Mouse (Mus musculus) CH12.LX (cell line): ENCODE data around the gene Arih2. TPM values are rescaled to one million over a fixed set of nuclear protein-coding genes. Genes with fewer than 3 reads are reported as not detected.

Experiments used
- DNase-seq: peaks from one replicate; pipeline ENCODE4 v3.0.0-alpha.2; 2013; ENCODE audit errors: extremely low read depth
- H3K27ac ChIP-seq: 2 replicates; pipeline ENCODE4 v1.5.1; 2012; ENCODE audit warnings: low read depth, mild to moderate bottlenecking, control low read depth, moderate library complexity; ENCODE audit not compliant: insufficient read depth
- H3K27me3 ChIP-seq: replicated peaks from 2 replicates; pipeline ENCODE3; 2012; ENCODE audit warnings: inconsistent platforms
- H3K36me3 ChIP-seq, 2 experiments: replicated peaks in 1 of 2; 2 replicates each; pipeline versions ENCODE3 to v1.6.1; 2012; ENCODE audit warnings: inconsistent platforms in 1 of 2, low read length in 1 of 2, mild to moderate bottlenecking in 1 of 2, mixed read lengths in 1 of 2, moderate library complexity in 1 of 2; ENCODE audit not compliant: control insufficient read depth in 1 of 2, insufficient read depth in 1 of 2
- H3K4me1 ChIP-seq, 2 experiments: 2 replicates each; pipeline ENCODE4 v1.6.1; 2012; ENCODE audit warnings: inconsistent platforms in 1 of 2, moderate library complexity in 1 of 2; ENCODE audit not compliant: insufficient read depth in 2 of 2, control insufficient read depth in 1 of 2
- H3K4me2 ChIP-seq: 2 replicates; pipeline ENCODE4 v1.6.1; 2012; ENCODE audit warnings: low read depth, mild to moderate bottlenecking, control low read depth; ENCODE audit not compliant: poor library complexity, insufficient read depth, severe bottlenecking
- H3K4me3 ChIP-seq, 3 experiments: fragments of 150-350 bp in 1 of 3; sonication (generic) in 1 of 3; replicated peaks in 1 of 3; 2 replicates each; pipeline versions ENCODE3 to v1.5.1; 2011 to 2012; ENCODE audit warnings: low read depth in 2 of 3, low read length in 2 of 3, mild to moderate bottlenecking in 2 of 3, moderate library complexity in 2 of 3, control low read depth in 1 of 3, improper control_type of control experiment in 1 of 3, inconsistent platforms in 1 of 3, mixed read lengths in 1 of 3; ENCODE audit not compliant: poor library complexity in 1 of 3
- H3K79me2 ChIP-seq: replicated peaks from 2 replicates; pipeline ENCODE4 v1.6.1; 2012; ENCODE audit warnings: mild to moderate bottlenecking, moderate library complexity; ENCODE audit not compliant: control insufficient read depth, poor library complexity, insufficient read depth, severe bottlenecking; ENCODE audit errors: extremely low read depth
- H3K9ac ChIP-seq: 2 replicates; pipeline ENCODE4 v1.6.1; 2012; ENCODE audit warnings: low read depth, mild to moderate bottlenecking, control low read depth, moderate library complexity; ENCODE audit not compliant: insufficient read depth
- H3K9me3 ChIP-seq: replicated peaks from 2 replicates; pipeline ENCODE3; 2012; ENCODE audit warnings: low read length, inconsistent platforms, mixed read lengths
- BHLHE40 ChIP-seq: IDR thresholded peaks from 2 replicates; pipeline ENCODE4 v1.6.1; 2011; ENCODE audit warnings: mild to moderate bottlenecking, low read depth, low read length, improper control_type of control experiment
- CHD1 ChIP-seq: IDR thresholded peaks from 2 replicates; pipeline ENCODE4 v1.6.1; 2012; ENCODE audit warnings: low read depth, low read length, improper control_type of control experiment, inconsistent platforms
- CHD2 ChIP-seq: IDR thresholded peaks from 2 replicates; pipeline ENCODE4 v1.6.1; 2011; ENCODE audit warnings: low read length, improper control_type of control experiment
- ELF1 ChIP-seq: IDR thresholded peaks from 2 replicates; pipeline ENCODE4 v1.6.1; 2014; ENCODE audit warnings: low read depth, mild to moderate bottlenecking, inconsistent platforms, low read length, improper control_type of control experiment
- EP300 ChIP-seq: IDR thresholded peaks from 2 replicates; pipeline ENCODE4 v1.6.1; 2011; ENCODE audit warnings: low read length, improper control_type of control experiment
- GABPA ChIP-seq: IDR thresholded peaks from 2 replicates; pipeline ENCODE4 v1.6.1; 2012; ENCODE audit warnings: low read depth, low read length, improper control_type of control experiment, inconsistent platforms; ENCODE audit not compliant: insufficient replicate concordance
- HCFC1 ChIP-seq: IDR thresholded peaks from 2 replicates; pipeline ENCODE4 v1.6.1; 2012; ENCODE audit warnings: low read depth, mild to moderate bottlenecking, inconsistent platforms, low read length, improper control_type of control experiment
- JUN ChIP-seq: IDR thresholded peaks from 2 replicates; pipeline ENCODE4 v1.6.1; 2011; ENCODE audit warnings: low read depth, mild to moderate bottlenecking, low read length, improper control_type of control experiment, moderate library complexity; ENCODE audit not compliant: insufficient read depth
- MAFK ChIP-seq: IDR thresholded peaks from 2 replicates; pipeline ENCODE4 v1.6.1; 2011; ENCODE audit warnings: low read length, improper control_type of control experiment; ENCODE audit not compliant: insufficient replicate concordance
- MAX ChIP-seq: IDR thresholded peaks from 2 replicates; pipeline ENCODE4 v1.6.1; 2011; ENCODE audit warnings: low read length, improper control_type of control experiment
- MAZ ChIP-seq: IDR thresholded peaks from 2 replicates; pipeline ENCODE4 v1.6.1; 2012; ENCODE audit warnings: low read depth, mild to moderate bottlenecking, inconsistent platforms, low read length, improper control_type of control experiment, moderate library complexity
- MXI1 ChIP-seq: IDR thresholded peaks from 2 replicates; pipeline ENCODE4 v1.6.1; 2011; ENCODE audit warnings: mild to moderate bottlenecking, low read depth, low read length, improper control_type of control experiment
- MYC ChIP-seq: IDR thresholded peaks from 2 replicates; pipeline ENCODE4 v1.6.1; 2011; ENCODE audit warnings: low read depth, mild to moderate bottlenecking, improper control_type of control experiment, low read length
- NELFE ChIP-seq: IDR thresholded peaks from 2 replicates; pipeline ENCODE4 v1.6.1; 2011; ENCODE audit warnings: low read depth, low read length, improper control_type of control experiment
- NRF1 ChIP-seq: IDR thresholded peaks from 2 replicates; pipeline ENCODE4 v1.6.1; 2014; ENCODE audit warnings: low read depth, mild to moderate bottlenecking, inconsistent platforms, low read length, improper control_type of control experiment, moderate library complexity
- POLR2A ChIP-seq: IDR thresholded peaks from 2 replicates; pipeline ENCODE4 v1.6.1; 2011; ENCODE audit warnings: low read depth, mild to moderate bottlenecking, improper control_type of control experiment, low read length
- RCOR1 ChIP-seq: conservative IDR thresholded peaks from 2 replicates; pipeline ENCODE4 v1.6.1; 2012; ENCODE audit warnings: low read depth, mild to moderate bottlenecking, inconsistent platforms, low read length, improper control_type of control experiment
- SIN3A ChIP-seq: IDR thresholded peaks from 2 replicates; pipeline ENCODE4 v1.6.1; 2012; ENCODE audit warnings: low read length, improper control_type of control experiment, inconsistent platforms
- SMC3 ChIP-seq: IDR thresholded peaks from 2 replicates; pipeline ENCODE4 v1.6.1; 2011; ENCODE audit warnings: low read depth, low read length, improper control_type of control experiment
- TCF12 ChIP-seq: IDR thresholded peaks from 2 replicates; pipeline ENCODE4 v1.6.1; 2014; ENCODE audit warnings: low read depth, mild to moderate bottlenecking, inconsistent platforms, low read length, improper control_type of control experiment
- USF1 ChIP-seq: IDR thresholded peaks from 2 replicates; pipeline ENCODE4 v1.6.1; 2014; ENCODE audit warnings: low read depth, mild to moderate bottlenecking, inconsistent platforms, low read length, improper control_type of control experiment
- ZKSCAN1 ChIP-seq: IDR thresholded peaks from 2 replicates; pipeline ENCODE4 v1.6.1; 2012; ENCODE audit warnings: low read depth, inconsistent platforms, low read length, improper control_type of control experiment, borderline replicate concordance
- ZMIZ1 ChIP-seq: IDR thresholded peaks from 2 replicates; pipeline ENCODE4 v1.6.1; 2012; ENCODE audit warnings: low read depth, mild to moderate bottlenecking, inconsistent platforms, low read length, improper control_type of control experiment
- ZNF384 ChIP-seq: IDR thresholded peaks from 2 replicates; pipeline ENCODE4 v1.6.1; 2012; ENCODE audit warnings: low read depth, low read length, improper control_type of control experiment, inconsistent platforms
- dilution Hi-C: fragments of 300-500 bp; cut with MboI; formaldehyde crosslinking; loops from 2 replicates; pipeline ENCODE4 v1.14.3; 2020; ENCODE audit warnings: low sequenced_read_pairs; ENCODE audit not compliant: extremely low pct_unique_long_range_greater_than_20kb, extremely low pct_ligation_motif_present
- in situ Hi-C: fragments of 300-500 bp; cut with MboI; formaldehyde crosslinking; loops from 3 replicates; pipeline ENCODE4 v1.14.3; 2019; ENCODE audit warnings: low sequenced_read_pairs, low pct_ligation_motif_present, low pct_unique_long_range_greater_than_20kb, mixed read lengths
- polyA plus RNA-seq: library from polyadenylated mRNA; unstranded; fragments of >175 nt; gene quantifications from 2 replicates; pipeline ENCODE4 v1.2.1, GENCODE M21; 2012; ENCODE audit warnings: low read depth; ENCODE audit not compliant: insufficient read length
- total RNA-seq, 2 experiments: library from RNA; depleted of rRNA; stranded (reverse); fragments of 300-350 nt in 1 of 2; fragments of >200 nt in 1 of 2; gene quantifications; 2 replicates each; pipeline ENCODE4 v1.2.3; 2012 to 2014

Arih2 gene
- total and polyA plus RNA-seq, 3 experiments = 29.0 to 35.3 (median 33.5) TPM

GRCm38 (mm10) chr9:108578545-108579343, 70.4 kb downstream of the Arih2 start, which contains the start of gene Wdr6:
Gene Wdr6 (minus strand): TSS chr9:108578739.
- in situ Hi-C loops = no loop called here

GRCm38 (mm10) chr9:108577934-108578544, 71.1 kb downstream of the Arih2 start:
- H3K9ac ChIP-seq = peak overlapping the region; percentile 69
- H3K36me3 ChIP-seq = peaks cover 40 to 94% of the 10 kb centered on the region in 2 experiments
- dilution Hi-C loops (no loop called here), in situ Hi-C loops (no loop called here)
- no peaks in the 10 kb centered on the region for H3K27me3 ChIP-seq
- H3K4me1 ChIP-seq = peaks cover 7 to 37% of the 10 kb centered on the region in 2 experiments; a peak in 3 of 4 replicates
- H3K4me2 ChIP-seq = peak overlapping the region; percentile 17; the same call in 1 of the 2 replicates
- TF ChIP-seq EP300 = no peak
- TF ChIP-seq CHD1 = no peak
- peak; percentile 78 for TF ChIP-seq ZNF384
- peak; percentile 16; the same call in 1 of the 2 replicates for TF ChIP-seq MXI1
- no peak for TF ChIP-seq USF1
- no peak for TF ChIP-seq MAX
- H3K79me2 ChIP-seq = no peaks in the 10 kb centered on the region
- peak overlapping the region; percentile 50 to 67 (median 59) for H3K4me3 ChIP-seq
- peak; percentile 43 for DNase-seq
- H3K9me3 ChIP-seq = no peaks in the 10 kb centered on the region
- 0 out of 2 replicates have a peak overlapping the region, but pooled peaks have one; percentile 16 for H3K27ac ChIP-seq

More at GRCm38 (mm10) chr9:108578545-108579343, 70.4 kb downstream of the Arih2 start, which contains the start of gene Wdr6:
- DNase-seq = peak; percentile 80
- dilution Hi-C loops = no loop called here
- H3K27me3 ChIP-seq = no peaks in the 10 kb centered on the region
- peaks cover 9 to 40% of the 10 kb centered on the region in 2 experiments for H3K4me1 ChIP-seq
- no peaks in the 10 kb centered on the region for H3K9me3 ChIP-seq
- no peaks in the 10 kb centered on the region for H3K79me2 ChIP-seq
- TF ChIP-seq ELF1 (no peak), USF1 (no peak), NRF1 (peak; percentile 33; the same call in 1 of the 2 replicates), ZMIZ1 (peak; percentile 33; the same call in 1 of the 2 replicates), TCF12 (peak; percentile 39; the same call in 1 of the 2 replicates), ZKSCAN1 (no peak), SMC3 (no peak), RCOR1 (no peak), POLR2A (peak; percentile 70), MXI1 (peak; percentile 54; the same call in 1 of the 2 replicates), CHD2 (peak; percentile 99), NELFE (peak; percentile 31; the same call in 1 of the 2 replicates), JUN (no peak), ZNF384 (no peak), MAFK (no peak), MYC (no peak), HCFC1 (no peak; the same call in 1 of the 2 replicates), SIN3A (peak; percentile 29; the same call in 1 of the 2 replicates), GABPA (no peak), MAZ (peak; percentile 71; the same call in 1 of the 2 replicates), BHLHE40 (0 out of 2 replicates have a peak, but pooled peaks have one; percentile 23)
- peak within 1 kb of the TSS; percentile 16; the same call in 1 of the 2 replicates for H3K27ac ChIP-seq
- peak within 1 kb of the TSS; percentile 69 for H3K9ac ChIP-seq
- peaks cover 36 to 94% of the 10 kb centered on the region in 2 experiments for H3K36me3 ChIP-seq
- peak within 1 kb of the TSS; percentile 50 to 67 (median 59) for H3K4me3 ChIP-seq
- peak within 1 kb of the TSS; percentile 17; the same call in 1 of the 2 replicates for H3K4me2 ChIP-seq
